Mouse (Mus musculus) splenic B cell, adult 2 months (primary cell): ENCODE measurements around the gene Tmem86a.

ENCODE experiments used
- DNase-seq: peaks from one replicate; pipeline ENCODE4 v3.0.0-alpha.2; 2011; ENCODE audit warnings: low read depth, low spot score
- H3K27me3 ChIP-seq: 2 replicates; pipeline ENCODE4 v1.6.1; 2012; ENCODE audit warnings: mild to moderate bottlenecking, low read length, moderate library complexity, mixed read lengths; ENCODE audit not compliant: control insufficient read depth, poor library complexity, insufficient read depth, severe bottlenecking
- H3K36me3 ChIP-seq: 2 replicates; pipeline ENCODE4 v1.6.1; 2012; ENCODE audit warnings: mild to moderate bottlenecking, low read length, moderate library complexity, mixed read lengths; ENCODE audit not compliant: control insufficient read depth, poor library complexity, insufficient read depth, severe bottlenecking

Tmem86a gene

GRCm38 (mm10) chr7:47077451-47077850, 27.1 kb downstream of the Tmem86a start:
- peak; percentile 71 for DNase-seq
- Histone ChIP-seq H3K27me3 (no peaks in the 10 kb centered on the region), H3K36me3 (no peaks in the 10 kb centered on the region)

DNA sequence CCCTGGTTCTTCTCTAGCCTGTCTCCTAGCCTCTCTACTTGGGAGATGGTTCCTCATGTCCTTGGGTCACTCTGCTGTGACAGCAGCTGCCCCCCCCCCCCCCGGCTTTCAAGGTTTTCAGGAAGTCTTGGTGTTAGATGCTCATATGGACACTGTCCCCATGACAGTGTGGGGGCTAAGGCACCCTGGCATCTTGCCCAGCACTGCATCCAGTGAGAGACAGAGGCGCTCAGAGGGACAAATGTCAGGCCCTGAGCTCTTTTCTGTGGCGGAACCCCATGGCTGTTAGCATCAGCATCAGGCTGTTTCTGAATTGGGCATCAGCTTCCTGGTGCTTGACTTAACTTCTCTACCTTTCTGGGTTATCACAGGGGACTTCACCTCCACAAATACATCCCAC, 30.5 kb downstream of the Tmem86a start:
- no peak for DNase-seq
- H3K36me3 ChIP-seq: no peaks in the 10 kb centered on the region
- no peaks in the 10 kb centered on the region for H3K27me3 ChIP-seq

GRCm38 (mm10) chr7:47081277-47081676, 30.9 kb downstream of the Tmem86a start:
- peak; percentile 74 for DNase-seq
- Histone ChIP-seq H3K27me3 (no peaks in the 10 kb centered on the region), H3K36me3 (no peaks in the 10 kb centered on the region)

- H3K36me3 ChIP-seq: no peaks in the 10 kb centered on the region
- no peaks in the 10 kb centered on the region for H3K27me3 ChIP-seq
- no peak for DNase-seq
These were observed 34.7 kb downstream of the Tmem86a start for GRCm38 (mm10) chr7:47085075-47085474.

- no peak for DNase-seq
- H3K27me3 ChIP-seq: no peaks in the 10 kb centered on the region
- H3K36me3 ChIP-seq: no peaks in the 10 kb centered on the region
These were observed 43.5 kb downstream of the Tmem86a start for GRCm38 (mm10) chr7:47093935-47094334.

- Histone ChIP-seq H3K27me3 (no peaks in the 10 kb centered on the region), H3K36me3 (no peaks in the 10 kb centered on the region)
- no peak for DNase-seq
These were observed 44.6 kb downstream of the Tmem86a start for GRCm38 (mm10) chr7:47094969-47095368.

DNA sequence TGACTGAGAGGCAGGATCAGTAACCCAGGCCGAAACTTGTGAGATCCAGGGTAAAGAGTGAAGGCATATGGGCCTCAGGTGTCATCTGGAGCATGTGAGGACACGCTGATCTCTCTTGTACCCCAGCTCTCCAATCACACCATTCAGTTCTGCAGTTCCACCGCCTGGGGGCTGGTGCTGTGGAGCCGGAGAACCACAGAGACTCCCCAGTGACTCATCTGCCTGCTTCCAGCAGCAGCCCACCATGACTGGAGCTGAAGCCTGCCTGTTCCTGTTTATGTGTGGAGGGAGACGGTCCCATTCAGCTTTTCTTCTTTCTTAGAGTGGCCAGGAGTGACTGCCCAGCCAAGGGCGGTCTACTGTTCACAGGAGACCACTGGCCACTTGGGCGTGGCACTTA, 47.6 kb downstream of the Tmem86a start:
- DNase-seq: no peak
- no peaks in the 10 kb centered on the region for H3K27me3 ChIP-seq
- no peaks in the 10 kb centered on the region for H3K36me3 ChIP-seq

- H3K36me3 ChIP-seq: no peaks in the 10 kb centered on the region
- no peaks in the 10 kb centered on the region for H3K27me3 ChIP-seq
These were observed 48.9 kb downstream of the Tmem86a start for GRCm38 (mm10) chr7:47099306-47099705.

GRCm38 (mm10) chr7:47100615-47101014, 50.2 kb downstream of the Tmem86a start:
- Histone ChIP-seq H3K36me3 (no peaks in the 10 kb centered on the region), H3K27me3 (no peaks in the 10 kb centered on the region)
- DNase-seq: no peak

More at GRCm38 (mm10) chr7:47099306-47099705, 48.9 kb downstream of the Tmem86a start:
- DNase-seq: no peak

GRCm38 (mm10) chr7:47102970-47103369, 52.6 kb downstream of the Tmem86a start:
- no peaks in the 10 kb centered on the region for H3K36me3 ChIP-seq
- H3K27me3 ChIP-seq: no peaks in the 10 kb centered on the region
- DNase-seq: no peak

DNA sequence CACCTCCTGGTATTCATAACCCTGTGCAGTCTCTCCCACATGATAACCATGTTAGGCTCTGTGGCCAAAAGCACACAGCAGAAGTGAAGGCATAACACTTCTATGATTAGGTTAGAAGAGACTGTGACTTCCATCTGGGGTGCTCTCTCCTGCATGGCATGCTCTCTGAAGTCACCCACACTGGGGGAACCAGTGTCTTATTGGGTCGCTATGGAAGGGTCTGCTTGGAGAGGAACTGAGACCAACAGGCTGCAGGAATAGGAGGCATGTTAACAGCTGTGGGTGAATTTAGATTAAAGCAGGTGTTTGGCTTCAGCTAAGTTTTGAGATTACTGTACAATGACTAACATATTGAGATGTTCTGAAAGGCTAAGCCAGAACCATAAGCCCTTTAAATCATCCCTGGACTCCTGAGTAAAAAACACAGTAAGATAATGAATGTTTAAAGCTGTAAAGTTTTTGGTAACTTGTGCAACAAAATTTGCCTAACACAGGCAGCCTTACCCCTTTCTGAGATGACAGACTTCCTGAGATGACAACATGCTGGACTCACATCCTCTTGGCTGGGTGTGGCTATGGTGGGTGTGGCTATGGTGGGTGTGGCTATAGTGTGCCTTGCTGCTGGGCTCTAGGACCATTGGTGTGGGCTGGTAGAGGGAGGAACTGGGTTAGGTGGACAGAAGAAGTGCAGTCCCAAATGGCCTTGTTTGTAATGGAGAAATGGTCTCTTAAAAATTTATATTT, 53.4 kb downstream of the Tmem86a start:
- no peaks in the 10 kb centered on the region for H3K36me3 ChIP-seq
- no peaks in the 10 kb centered on the region for H3K27me3 ChIP-seq
- DNase-seq: peak; percentile 77
